Mouse (Mus musculus) heart, postnatal 0 days (tissue): ENCODE results near the gene Nid1.
"Not testable (repeated sequence)": the region's sequence is repeated elsewhere in the genome, so short reads cannot be mapped to it uniquely, and the experiment has no call there.

Experiments
- CTCF ChIP-seq: IDR thresholded peaks from 2 replicates; pipeline ENCODE4 v1.5.1; 2016; ENCODE audit warnings: antibody characterized with exemption, control low read depth, low read depth
- EP300 ChIP-seq: IDR thresholded peaks from 2 replicates; pipeline ENCODE4 v1.6.1; 2016; ENCODE audit warnings: antibody characterized with exemption, low read depth

- TF ChIP-seq CTCF, EP300: not testable (repeated sequence)
Observed at GRCm38 (mm10) chr13:13467249-13467648, 29.9 kb downstream of the Nid1 start.
